Mouse (Mus musculus) heart, postnatal 10 days (tissue): ENCODE measurements at regions not wholly inside any gene's neighbourhood (a gene's known extent, or its start where the extent isn't known, plus 50 kb on each side); places are given as distances from the start of the nearest gene placed in this dataset.
"Not testable (repeated sequence)": the region's sequence is repeated elsewhere in the genome, so short reads cannot be mapped to it uniquely, and the experiment has no call there.

Source experiments
- DNase-seq, 2 experiments: peaks; one replicate each; pipeline ENCODE4 v3.0.0; 2021
- intact Hi-C: fragments of 180-260 bp; cut with DNase I; formaldehyde crosslinking; loops from one replicate; pipeline ENCODE4 v1.15.1; 2025

DNA sequence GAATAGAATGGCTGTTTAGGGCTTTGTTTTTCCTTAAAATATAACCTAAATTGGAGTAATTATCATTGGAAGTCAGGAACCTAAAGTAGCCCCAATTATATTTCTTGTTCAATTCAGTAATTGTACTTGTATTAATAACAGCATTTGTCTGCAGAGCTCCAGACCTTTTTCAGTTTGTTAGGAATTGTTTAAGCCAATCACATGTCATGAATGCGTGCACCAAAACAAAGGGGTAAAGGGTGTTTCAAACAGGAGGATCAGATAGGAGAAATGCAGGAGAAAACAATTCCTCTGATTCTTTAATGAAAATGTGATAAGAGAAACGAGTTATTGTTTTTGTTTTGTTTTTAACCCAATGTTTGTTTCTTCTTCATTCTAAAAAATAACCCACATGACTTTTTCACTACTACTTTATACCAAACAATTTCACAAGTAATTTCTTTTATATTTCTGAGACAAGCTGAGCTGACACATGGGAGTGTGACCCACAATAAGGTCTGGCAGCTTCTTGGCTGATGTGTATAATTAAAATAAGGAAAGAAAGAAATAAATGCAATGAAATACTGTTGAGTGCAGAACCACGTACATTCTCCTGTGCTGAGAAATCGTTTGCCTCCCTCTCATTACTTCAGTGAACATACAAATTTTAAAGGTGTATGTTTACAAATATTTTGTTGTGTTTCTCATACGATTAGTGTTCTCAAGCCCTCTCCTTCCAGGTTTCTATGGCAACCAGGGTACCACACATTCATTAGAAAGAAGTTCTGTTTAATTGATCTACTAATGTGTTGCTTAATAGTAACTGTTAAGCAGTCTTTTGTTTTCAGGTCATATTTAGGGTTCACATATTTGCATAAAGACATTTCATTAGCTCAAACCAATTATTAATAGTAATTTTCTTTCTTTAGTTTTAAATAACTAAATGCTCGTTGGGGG lies 397.7 kb downstream of the Isl1 start:
- DNase-seq, result no peak

DNA sequence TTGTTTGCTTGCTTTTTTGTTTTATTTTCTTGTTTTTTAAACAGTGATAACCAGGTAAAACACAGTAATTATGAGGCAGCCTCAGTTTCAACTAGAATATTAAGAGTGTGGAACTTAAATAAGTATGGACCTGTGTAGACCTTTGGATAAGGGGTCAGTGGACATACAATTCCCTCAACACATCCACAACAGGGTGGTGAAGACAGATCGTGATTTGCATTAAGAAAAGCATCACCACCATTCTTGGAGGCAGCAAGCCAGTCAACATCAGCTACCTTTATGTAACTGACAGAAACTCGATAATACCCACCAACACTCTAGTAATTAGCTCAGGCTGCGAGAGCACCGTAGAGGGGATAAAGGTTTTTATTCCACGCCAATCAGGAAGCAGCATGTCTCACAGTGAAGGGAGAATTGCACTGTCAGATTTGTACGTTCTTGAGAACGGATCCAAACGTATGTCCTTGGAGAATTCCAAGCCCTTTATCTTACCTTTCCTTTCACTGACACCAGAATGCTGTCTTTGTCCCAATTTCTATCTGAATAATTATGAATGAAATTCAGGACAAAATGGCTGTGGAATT lies 398.5 kb downstream of the Isl1 start:
- DNase-seq, result no peak
- intact Hi-C loops, result no loop called here

More for the DNA sequence above, 397.7 kb downstream of the Isl1 start:
- intact Hi-C loops, result no loop called here

DNA sequence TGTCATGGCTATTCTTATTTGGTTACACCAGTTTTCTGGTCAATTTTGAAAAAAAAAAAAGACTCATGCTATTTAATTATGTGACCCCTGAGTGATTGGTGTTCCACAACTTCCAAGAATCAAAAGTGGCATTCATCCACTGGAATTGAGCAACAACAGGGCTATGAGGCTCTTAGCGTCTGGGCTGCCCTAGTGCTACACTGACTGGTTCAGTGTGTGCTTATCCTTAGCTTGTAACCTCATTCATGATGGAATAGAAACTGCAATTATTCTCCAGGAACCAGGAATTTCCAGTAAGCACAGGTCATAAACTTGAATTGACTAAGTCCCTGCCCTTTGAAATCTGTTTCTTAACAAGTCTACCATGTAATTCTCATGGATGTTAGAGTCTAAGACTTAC lies 428.9 kb downstream of the Isl1 start:
- DNase-seq, result no peak
- intact Hi-C loops, result no loop called here

DNA sequence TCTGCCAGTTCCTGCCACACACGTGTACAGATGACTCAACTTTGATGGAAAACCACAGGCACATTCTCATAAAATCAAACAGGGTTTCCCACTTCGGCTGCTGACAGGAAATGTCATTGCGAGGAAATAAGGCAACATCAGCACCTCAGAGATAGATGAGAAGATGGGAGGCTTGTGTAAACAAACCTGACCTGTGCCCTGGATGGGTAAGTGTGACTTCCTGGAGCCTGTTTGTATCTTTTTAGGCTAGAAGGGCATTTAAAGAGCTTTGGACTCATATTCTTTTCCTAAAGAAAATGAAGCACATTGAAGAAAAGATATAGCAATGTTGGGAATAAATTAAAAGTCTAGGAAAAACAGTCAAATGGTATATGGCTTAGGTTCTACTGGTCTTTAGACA lies 449.0 kb downstream of the Isl1 start:
- DNase-seq, result no peak
- intact Hi-C loops, result no loop called here

DNA sequence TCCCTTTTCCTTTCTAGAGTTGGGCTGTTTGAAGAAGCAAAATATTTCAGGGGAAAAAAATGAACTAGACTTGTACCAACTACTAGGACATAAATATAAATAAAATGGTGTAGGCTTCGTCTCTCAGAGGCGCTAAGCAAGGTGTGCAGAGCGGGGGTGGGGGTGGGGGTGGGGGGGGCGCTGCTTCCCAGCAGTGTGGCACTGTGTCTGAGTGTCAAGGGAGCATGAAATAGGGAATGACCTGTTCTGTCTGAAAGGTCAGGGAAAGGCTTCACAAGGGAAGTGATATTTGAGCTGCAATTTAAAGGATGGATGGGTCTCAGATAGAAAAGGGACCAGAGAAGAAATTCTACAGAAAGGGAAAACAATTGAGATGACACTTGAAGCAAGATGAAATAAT lies 452.9 kb downstream of the Isl1 start:
- intact Hi-C loops, result no loop called here

DNA sequence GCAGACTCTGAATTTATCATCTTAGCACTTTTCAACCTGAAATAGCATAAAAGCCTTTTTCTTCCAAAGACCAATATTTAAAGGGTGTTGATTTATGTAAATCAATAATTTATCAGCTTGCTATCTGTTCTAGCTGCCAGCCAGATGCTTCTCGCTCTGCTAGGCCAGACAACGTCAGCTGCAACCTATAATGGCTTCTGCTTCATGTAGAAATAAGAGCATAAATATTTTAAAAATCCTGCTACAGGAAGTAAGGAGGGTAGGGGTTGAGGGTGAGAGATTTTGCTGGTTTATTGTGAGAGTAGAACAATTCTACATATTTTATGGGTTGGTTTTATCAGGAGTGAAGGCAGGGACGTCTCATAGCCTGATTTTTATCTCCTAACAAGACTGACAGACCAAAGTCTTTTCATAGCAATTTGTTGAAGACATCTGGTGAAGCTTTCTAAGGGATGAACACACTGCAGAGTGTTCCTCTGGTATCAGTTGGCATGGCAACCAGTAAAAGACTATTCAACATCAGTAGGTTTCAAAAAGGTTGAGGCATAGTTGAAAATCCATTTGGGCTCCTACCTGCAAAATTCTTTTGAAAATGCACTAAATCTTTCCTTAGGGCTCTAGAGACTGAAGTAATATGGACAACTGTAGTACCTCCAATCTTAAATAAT lies 456.7 kb downstream of the Isl1 start:
- intact Hi-C loops, result no loop called here
- DNase-seq, result no peak

More for the DNA sequence above, 452.9 kb downstream of the Isl1 start:
- DNase-seq, result no peak

DNA sequence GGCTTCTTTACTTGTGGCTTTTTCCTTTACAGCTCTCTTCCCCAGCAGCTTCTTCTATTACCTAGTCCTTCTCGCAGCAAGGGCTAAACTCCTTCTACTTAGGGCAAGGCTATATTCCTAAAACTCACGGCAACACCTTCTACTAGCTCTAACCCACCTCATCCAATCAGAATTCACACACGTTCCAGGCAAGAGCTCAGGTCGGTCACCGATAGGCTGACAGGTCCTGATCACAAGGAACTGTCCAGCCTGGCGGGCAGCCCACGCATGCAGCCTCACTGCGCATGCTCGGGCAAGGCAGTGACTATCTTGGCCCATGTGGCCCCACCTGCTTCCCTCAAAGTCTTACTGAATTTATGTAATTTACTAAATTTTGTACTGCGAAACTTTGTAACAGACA lies 466.4 kb downstream of the Isl1 start:
- DNase-seq, result no peak
- intact Hi-C loops, result no loop called here

DNA sequence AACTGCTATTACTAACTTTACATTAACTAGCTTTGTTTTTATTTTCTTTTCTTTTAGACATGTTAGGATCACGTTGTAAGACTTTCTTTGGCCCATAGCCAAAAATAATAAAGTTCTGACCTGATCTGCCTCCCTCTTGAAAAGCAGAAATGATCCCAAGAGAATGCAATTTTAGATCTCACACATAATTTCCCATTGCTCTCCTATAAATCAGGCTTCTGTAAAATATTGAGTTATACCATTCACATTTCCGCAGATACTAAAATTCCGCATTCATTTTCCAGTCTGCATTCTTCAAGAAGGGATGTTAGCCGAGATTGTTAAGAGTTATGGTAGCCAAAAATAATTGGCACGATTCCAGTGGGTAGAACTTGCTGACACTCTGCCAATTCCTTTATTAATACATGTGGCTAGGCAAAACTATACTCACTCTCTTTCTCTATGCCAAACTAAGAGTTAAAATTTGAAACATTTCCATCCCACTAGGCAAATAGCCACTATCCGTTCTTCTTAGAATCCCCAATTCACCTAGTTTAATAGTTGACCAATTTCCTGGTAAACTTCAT lies 473.2 kb downstream of the Isl1 start:
- intact Hi-C loops, result no loop called here
- peak in 1 of 2 experiments; percentile 5 for DNase-seq

DNA sequence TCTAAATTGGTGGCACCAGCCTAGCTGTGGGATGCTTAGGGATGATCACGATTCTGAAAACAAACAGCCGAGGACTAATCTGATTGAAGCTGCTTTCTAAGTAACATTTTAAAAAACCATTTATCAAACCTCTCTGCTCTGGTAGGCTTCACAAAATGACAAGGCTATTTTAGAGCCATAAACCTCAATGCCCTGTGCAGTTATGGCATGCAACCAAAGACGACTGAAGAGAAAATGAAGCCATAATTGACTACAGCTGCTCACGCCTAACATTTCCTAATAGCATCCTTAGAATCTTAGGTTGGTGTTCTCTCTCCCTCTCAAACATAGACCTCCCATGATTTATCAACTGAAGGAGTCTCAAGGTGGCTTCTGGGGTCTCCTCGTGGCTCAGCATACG lies 484.3 kb downstream of the Isl1 start:
- intact Hi-C loops, result no loop called here
- DNase-seq, result no peak

DNA sequence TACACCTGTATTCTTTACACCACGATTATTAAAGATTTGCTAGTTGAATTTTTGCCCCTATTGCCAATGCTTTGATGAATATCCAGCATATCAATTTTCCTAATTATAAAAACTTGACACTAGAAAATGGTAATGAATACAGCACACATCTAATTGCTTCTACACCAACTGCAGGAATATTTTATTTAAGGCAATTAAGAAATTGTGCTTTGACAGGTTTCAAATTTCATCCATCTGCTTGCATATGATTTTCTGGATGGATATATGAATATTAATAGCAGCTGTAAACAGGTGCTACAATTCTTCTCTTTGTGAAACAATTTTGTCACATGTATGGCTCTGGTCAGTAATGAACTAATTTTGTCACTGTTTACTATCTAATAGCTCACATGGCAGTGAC lies 487.0 kb downstream of the Isl1 start:
- intact Hi-C loops, result no loop called here
- DNase-seq, result no peak

DNA sequence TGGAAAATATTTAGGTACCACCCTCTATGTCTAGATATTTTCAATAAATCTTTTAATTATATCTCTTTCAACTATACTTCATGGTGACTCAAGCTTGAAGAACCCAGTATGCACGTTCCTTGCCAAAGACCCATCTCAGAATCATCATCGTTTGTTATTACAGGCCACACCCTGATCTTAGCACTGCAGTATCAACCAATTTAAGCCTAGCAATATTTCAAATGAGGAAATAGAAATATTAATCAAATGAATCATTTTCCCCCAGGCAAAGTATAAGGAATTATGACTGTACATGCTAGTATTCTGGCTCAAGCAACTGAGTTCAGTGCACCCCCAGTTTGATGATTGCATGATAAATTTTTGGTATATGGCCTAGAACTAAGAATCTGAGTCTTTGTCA lies 495.3 kb downstream of the Isl1 start:
- no peak for DNase-seq
- intact Hi-C loops, result no loop called here

DNA sequence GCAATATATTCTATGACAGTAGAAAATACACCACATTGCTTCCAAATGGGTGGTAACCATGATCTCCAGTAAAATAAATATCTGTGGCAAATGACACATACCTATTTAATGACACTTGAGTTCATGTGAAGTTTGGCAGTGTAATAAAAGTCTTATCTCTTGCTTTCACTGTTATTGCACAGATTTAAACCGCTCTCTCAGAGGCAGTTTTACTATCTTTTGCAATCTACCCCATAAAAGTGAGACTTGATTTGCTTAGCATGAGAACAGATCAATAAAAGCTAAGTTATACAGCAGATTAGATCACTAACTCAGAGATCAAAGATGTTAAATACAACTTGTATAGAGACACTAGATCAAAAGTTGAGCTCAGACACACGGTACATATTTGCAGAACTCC lies 510.2 kb downstream of the Isl1 start:
- intact Hi-C loops, result no loop called here
- DNase-seq, result no peak

DNA sequence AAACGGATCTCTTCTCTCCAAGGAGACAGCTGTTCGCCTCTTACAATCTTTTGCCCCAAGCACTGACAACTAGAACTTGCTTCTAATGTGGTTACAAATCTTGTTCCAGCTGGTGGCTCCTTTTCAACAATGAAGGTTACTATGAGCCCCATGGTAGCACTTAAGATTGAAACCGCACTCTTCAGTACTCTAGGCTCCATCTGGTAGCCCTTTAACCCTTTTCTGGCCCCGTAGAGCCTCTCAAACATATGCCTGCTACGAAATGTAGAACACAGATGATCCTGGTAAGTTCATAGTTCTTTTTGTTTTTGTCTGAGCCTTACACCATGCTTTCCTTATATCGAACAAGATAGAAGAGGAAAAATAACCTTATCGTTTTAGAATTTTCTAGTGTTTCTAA lies 558.2 kb downstream of the Isl1 start:
- DNase-seq, result no peak
- intact Hi-C loops, result no loop called here

DNA sequence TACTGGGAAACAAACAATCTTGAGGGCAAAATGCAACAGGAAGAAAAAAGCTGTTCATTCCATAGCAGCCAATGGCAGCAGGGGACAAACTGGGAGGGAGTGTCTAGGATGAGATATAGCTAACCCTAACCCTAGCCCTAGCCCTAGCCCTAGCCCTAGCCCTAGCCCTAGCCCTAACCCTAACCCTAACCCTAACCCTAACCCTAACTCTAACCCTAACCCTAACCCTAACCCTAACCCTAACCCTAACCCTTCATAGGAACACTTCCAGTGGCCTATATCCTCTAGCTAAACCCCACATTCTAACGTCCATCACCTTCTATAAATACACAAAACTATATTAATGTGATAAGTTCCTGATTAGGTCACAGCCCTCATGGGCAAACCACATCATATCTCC lies 567.4 kb downstream of the Isl1 start:
- DNase-seq, intact Hi-C loops: not testable (repeated sequence)

DNA sequence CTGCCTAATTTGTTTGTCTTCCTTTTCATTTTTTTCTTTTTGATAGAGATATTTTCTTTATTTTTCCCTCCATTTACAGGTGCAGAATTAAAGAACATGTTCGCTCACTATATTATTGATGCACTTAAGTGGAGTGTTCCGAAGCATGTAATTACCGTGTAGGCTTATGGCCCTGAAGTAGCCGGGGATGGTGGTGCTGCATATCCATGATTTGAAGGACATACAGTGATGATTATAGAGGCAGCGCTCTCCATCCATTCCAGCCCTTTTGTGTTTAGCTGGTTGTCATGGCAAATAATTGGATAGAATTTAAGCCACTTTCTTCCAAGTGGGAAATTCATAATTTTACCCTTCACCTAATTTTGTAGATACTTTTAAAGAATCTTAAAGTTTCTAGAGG lies 581.5 kb downstream of the Isl1 start:
- DNase-seq, result no peak
- intact Hi-C loops, result no loop called here

DNA sequence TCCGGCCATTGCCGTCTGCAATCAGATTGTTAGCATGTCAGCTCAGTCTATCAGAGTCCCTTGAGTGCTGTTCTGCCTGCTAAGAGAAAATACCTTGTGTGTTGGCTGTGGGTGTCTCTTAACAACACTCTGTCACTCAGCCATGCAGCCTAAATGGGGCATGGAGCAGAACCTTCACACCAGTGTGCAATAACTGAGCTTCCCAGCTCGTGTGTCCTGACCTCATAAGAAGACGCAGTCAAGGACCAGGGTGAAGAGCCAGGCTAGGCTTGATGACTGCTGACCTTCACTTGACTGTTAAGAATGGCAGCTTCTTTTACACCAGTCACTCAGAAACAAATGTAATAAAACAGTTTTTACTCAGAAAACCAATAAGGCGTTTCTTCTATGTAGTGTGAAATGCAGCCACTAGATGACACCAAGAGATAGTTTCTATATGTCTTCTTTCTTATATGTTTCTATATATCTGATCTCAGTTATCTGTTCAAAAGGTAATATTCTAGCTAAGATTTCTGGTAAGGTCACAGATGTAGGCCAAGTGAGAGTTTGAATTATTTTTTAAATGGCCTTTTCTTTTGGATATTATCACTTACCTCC lies 584.0 kb downstream of the Isl1 start:
- intact Hi-C loops, result no loop called here
- no peak for DNase-seq

DNA sequence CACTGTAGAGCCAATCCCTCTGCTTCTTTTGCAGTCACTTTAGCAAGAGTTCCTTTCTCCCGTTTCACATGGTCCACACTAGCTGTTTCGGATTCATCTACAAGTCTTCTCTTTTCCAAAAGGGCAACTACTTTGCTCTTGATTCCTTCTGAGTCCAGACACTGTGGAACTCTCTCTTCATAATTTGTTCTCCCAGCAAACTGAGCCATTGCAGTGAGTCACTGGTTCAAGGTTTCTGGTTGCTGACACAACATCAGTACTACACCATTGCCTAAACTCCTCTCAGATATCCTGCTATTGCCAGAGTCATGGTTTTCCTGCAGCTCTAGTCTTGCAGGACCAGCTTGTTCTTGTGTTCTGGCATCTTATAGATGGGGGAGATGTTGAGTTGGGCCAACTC lies 590.2 kb downstream of the Isl1 start:
- DNase-seq, result no peak
- intact Hi-C loops, result no loop called here

DNA sequence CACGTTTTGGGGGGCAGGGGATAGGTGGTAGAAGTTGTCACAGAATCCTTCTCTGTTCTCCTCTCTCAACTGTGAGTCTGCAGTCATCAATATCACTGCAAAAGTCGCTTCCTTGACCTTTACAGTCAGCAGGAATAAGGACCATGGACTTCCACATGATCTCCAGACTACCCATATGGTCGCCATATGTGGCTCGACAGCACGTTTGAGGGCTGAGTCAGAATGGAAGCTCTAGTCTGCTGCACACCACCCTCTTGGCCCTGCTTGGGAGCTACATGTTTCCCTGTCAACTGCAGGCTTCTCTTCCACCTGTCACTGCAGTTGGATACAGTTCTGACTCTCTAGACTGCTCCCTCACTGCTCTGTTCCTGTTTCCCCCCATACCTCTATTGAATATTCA lies 590.6 kb downstream of the Isl1 start:
- intact Hi-C loops, result no loop called here

DNA sequence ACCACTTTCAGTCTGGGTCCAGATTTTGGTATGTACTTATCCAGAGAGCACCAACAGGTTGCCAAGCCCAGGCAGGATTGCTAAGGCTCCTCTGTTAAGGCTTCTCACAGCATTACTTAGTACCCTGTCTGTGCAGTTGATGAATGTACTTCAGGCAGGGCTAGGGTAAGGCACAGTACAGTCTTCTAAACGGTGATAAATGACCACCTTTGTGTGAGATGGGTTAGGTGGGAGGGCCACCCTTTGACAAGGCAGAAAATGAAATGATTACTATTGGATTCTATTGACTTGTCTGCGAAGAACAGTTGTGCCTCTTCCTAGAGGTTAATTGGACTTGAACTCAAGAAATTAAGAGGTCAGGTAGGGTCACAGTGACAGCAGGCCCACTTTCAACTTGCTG lies 594.4 kb upstream of the Itga1 start:
- DNase-seq, result no peak
- intact Hi-C loops, result no loop called here

More for the DNA sequence above, 590.6 kb downstream of the Isl1 start:
- no peak for DNase-seq

DNA sequence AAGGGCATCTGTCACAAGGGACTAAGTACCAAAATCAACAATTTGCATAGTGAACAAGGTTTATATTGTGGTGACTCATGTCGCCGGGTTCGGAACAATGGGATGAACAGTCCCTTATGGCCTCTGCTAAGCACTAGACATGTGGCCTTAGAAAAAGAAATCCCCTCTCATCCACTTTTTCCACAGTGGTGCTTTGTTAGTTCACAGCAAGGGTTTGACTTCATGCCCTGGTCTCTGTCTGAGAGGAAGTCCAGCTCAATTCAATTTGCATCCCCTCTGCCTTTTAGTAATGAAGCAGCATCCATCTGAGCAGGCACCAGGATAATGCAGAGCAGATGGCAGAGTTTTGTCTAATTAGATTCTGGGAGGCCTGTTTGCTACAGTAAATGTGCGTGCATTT lies 585.7 kb upstream of the Itga1 start:
- intact Hi-C loops, result no loop called here
- no peak for DNase-seq

DNA sequence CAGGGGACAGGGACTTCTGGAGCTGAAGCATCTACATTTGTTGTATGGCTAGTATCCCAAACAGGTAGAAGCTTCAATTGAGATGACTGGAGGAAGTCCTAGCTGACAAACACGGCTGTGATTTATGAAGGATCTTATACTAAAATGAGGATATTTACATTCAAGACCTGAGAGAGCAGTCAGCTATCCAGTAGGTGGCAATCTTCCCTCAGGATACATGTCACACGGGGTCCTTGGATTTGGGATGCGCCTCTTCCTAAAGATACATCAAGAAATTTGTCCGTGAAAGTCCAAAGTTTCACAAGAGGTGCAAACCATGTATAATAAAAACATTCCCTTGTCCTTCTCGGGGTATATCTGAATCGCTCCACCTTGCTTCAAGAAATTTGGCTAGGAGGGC lies 577.8 kb upstream of the Itga1 start:
- intact Hi-C loops, result loop anchor here (5.0 kb wide), 1 partner anchor 1033 kb away; no protein-coding TSS in a partner anchor
- peak in 1 of 2 experiments; percentile 2 for DNase-seq
